In genomic region chr3:154441454-154441853, GRCm38 (mm10) we compare ENCODE assay signal across 13 mouse cellular contexts.
DNase-seq lines count a peak whose midpoint lies in the region; ATAC-seq and TF ChIP-seq lines count a peak whose summit lies in the region.
"Had no signal": no experiment of that assay in that cellular context is flagged by ENCODE, and none has a peak within 500 bp of the region (broad histone marks: within the 10 kb centered on the region; RNA-seq: fewer than 3 reads in every experiment).

No protein-coding gene starts in this region.

- 0 out of 2 replicates have a peak, but pooled peaks cover 4% of the 10 kb centered on the region for H3K9me3 ChIP-seq in kidney, embryonic 15.5 days (replicated peaks)

- H3K4me2 ChIP-seq in kidney, embryonic 15.5 days: no peak overlapping the region

- no peak for TF ChIP-seq POLR2A in kidney, adult 2 months (IDR thresholded peaks at IDR 0.05; ENCODE audit: low read depth, low read length)
- no peak for TF ChIP-seq POLR2A in brain, embryonic 14.5 days (IDR thresholded peaks at IDR 0.05; ENCODE audit: borderline replicate concordance, extremely low read depth, insufficient read depth, insufficient read length, poor library complexity, severe bottlenecking)

- ATAC-seq in kidney, embryonic 15.5 days (replicated peaks; ENCODE audit: low FRiP score): no peak
- no peak for ATAC-seq in activated CD4-positive, CD25-positive, alpha-beta regulatory T cell, adult 4 months

- H3K4me1 ChIP-seq in kidney, adult 2 months (ENCODE audit: control insufficient read depth, insufficient read depth, low read length): no peaks in the 10 kb centered on the region
- no peaks in the 10 kb centered on the region for H3K4me1 ChIP-seq in kidney, embryonic 15.5 days

- H3K9ac ChIP-seq in kidney, embryonic 15.5 days: no peak overlapping the region

- TF ChIP-seq CTCF in kidney, adult 2 months (conservative IDR thresholded peaks at IDR 0.05; ENCODE audit: insufficient read depth, insufficient read length, low read depth, low read length): no peak
- no peak for TF ChIP-seq CTCF in brain, embryonic 14.5 days (IDR thresholded peaks at IDR 0.05; ENCODE audit: borderline replicate concordance, extremely low read depth, insufficient read depth, insufficient read length)

- H3K27me3 ChIP-seq in kidney, adult 2 months (replicated peaks; ENCODE audit: control insufficient read depth, insufficient read depth, low read length): no peaks in the 10 kb centered on the region
- no peaks in the 10 kb centered on the region for H3K27me3 ChIP-seq in kidney, embryonic 15.5 days

- DNase-seq in adrenal gland, adult 2 months: peak; percentile 14
- DNase-seq in adrenal gland, adult 18-20 months (ENCODE audit: low spot score in 2 of 2): no peak
- peak; percentile 52 for DNase-seq in kidney, adult 2 months
- DNase-seq in brain, embryonic 14.5 days (ENCODE audit: low read depth): peak; percentile 63
- peak; percentile 9 for DNase-seq in fibroblast of lung, adult 2 months (ENCODE audit: low read depth)
- no peak for DNase-seq in T-cell, adult 2 months (ENCODE audit: low spot score)
- DNase-seq: gastrocnemius, postnatal 25 days; thymus, postnatal 25 days had no signal

- no peak overlapping the region for H3K4me3 ChIP-seq in kidney, adult 2 months (ENCODE audit: insufficient read depth, low read depth, low read length)
- no peak overlapping the region for H3K4me3 ChIP-seq in kidney, embryonic 15.5 days (replicated peaks)
- H3K4me3 ChIP-seq: erythroblast, embryonic 14.5 days; myocyte had no signal

- no peak overlapping the region for H3K27ac ChIP-seq in kidney, adult 2 months (ENCODE audit: insufficient read depth, low read depth, low read length)
- H3K27ac ChIP-seq in kidney, embryonic 15.5 days: no peak overlapping the region
- H3K27ac ChIP-seq: macrophage had no signal

- H3K36me3 ChIP-seq in kidney, adult 2 months (ENCODE audit: control insufficient read depth, insufficient read depth, low read length): no peaks in the 10 kb centered on the region
- no peaks in the 10 kb centered on the region for H3K36me3 ChIP-seq in kidney, embryonic 15.5 days

Comparison
In these comparisons a context has a peak if more than half of its experiments do, and no peak if none do; other contexts are left out.
1. DNase-seq: peak in adrenal gland, adult 2 months (single experiment), kidney, adult 2 months (single experiment), brain, embryonic 14.5 days (single experiment) and fibroblast of lung, adult 2 months (single experiment); none in adrenal gland, adult 18-20 months (0 of 2) and T-cell, adult 2 months (single experiment).